ENCODE assay signal across 8 mouse cellular contexts in the genomic region with DNA sequence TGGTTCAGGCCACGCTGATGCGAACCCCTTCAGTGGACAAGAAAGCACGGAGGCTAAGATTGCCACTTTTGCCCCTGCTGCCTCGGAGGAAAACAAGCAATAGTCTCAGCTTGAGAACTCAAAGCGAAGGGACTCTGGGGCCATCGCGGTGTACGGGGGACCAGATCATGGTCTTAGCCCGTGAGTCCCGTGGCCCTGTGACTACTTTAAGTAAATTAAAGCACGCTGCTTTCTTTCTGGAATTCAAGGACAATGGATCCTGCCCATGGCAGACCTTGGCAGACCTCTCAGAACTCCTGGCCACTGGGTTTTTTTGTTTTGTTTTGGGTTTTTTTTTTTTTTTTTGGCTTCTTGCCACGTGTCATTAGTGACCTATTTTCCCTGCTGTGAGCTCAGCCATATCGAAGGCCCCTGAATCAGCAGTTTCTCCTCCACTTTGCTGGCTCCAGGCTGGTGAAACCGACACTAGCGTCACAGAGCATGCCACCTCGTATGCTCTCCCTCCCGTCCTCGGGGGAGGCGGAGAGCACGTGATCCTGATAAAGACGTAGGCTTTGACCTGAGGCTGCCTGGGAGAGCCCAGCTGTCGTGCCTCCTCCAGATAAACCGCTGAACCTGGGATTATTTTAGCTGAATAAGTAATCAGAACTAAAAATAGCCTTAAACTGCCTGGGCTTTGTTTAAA.
DNase-seq lines count a peak whose midpoint lies in the region; ATAC-seq and TF ChIP-seq lines count a peak whose summit lies in the region.

No protein-coding gene starts in this region.

- no peaks in the 10 kb centered on the region for H3K27me3 ChIP-seq in C2C12 (ENCODE audit: control insufficient read depth, insufficient read depth, insufficient read length)
- no peaks in the 10 kb centered on the region for H3K27me3 ChIP-seq in forebrain, embryonic 10.5 days (ENCODE audit: poor library complexity, severe bottlenecking)
- no peaks in the 10 kb centered on the region for H3K27me3 ChIP-seq in heart, embryonic 14.5 days (ENCODE audit: control insufficient read depth, insufficient read depth, low read length)
- H3K27me3 ChIP-seq in kidney, embryonic 14.5 days (ENCODE audit: control insufficient read depth, insufficient read depth, low read length) = no peaks in the 10 kb centered on the region
- H3K27me3 ChIP-seq in lung, embryonic 15.5 days = 0 out of 2 replicates have a peak, but pooled peaks cover 5% of the 10 kb centered on the region

- no peaks in the 10 kb centered on the region for H3K79me2 ChIP-seq in C2C12 (ENCODE audit: control insufficient read depth, insufficient read depth)

- peak overlapping the region; percentile 44 for H3K4me2 ChIP-seq in heart, embryonic 14.5 days (ENCODE audit: low read length)
- no peak overlapping the region; the same call in 1 of the 2 replicates for H3K4me2 ChIP-seq in kidney, embryonic 14.5 days (replicated peaks; ENCODE audit: low read depth, low read length)
- peak overlapping the region; percentile 17; the same call in 1 of the 2 replicates for H3K4me2 ChIP-seq in lung, embryonic 15.5 days

- H3K9me3 ChIP-seq in forebrain, embryonic 10.5 days = peaks cover 4% of the 10 kb centered on the region; the same call in 1 of the 2 replicates
- 0 out of 2 replicates have a peak, but pooled peaks cover 5% of the 10 kb centered on the region for H3K9me3 ChIP-seq in heart, embryonic 14.5 days (ENCODE audit: control insufficient read depth, low read length)
- peaks cover 2% of the 10 kb centered on the region; the same call in 1 of the 2 replicates for H3K9me3 ChIP-seq in kidney, embryonic 14.5 days (ENCODE audit: control insufficient read depth, low read length)
- H3K9me3 ChIP-seq in lung, embryonic 15.5 days = no peaks in the 10 kb centered on the region

- no peaks in the 10 kb centered on the region for H3K36me3 ChIP-seq in C2C12 (ENCODE audit: control insufficient read depth, insufficient read depth)
- no peaks in the 10 kb centered on the region for H3K36me3 ChIP-seq in forebrain, embryonic 10.5 days (replicated peaks)
- no peaks in the 10 kb centered on the region for H3K36me3 ChIP-seq in heart, embryonic 14.5 days (ENCODE audit: control insufficient read depth, insufficient read depth, low read length)
- no peaks in the 10 kb centered on the region for H3K36me3 ChIP-seq in kidney, embryonic 14.5 days (ENCODE audit: control insufficient read depth, insufficient read depth, low read length)
- H3K36me3 ChIP-seq in lung, embryonic 15.5 days = no peaks in the 10 kb centered on the region

- ATAC-seq in heart, embryonic 14.5 days (ENCODE audit: insufficient number of reproducible peaks, insufficient read depth, low FRiP score, low read depth) = peak; percentile 86
- peak; percentile 94 for ATAC-seq in kidney, embryonic 14.5 days (ENCODE audit: low FRiP score, low TSS enrichment)
- peak; percentile 49; the same call in 1 of the 2 replicates for ATAC-seq in lung, embryonic 15.5 days (ENCODE audit: borderline replicate concordance, extremely low read depth, low FRiP score, low TSS enrichment)

- peak; percentile 59 for DNase-seq in T-cell, adult 2 months (ENCODE audit: low spot score)
- no peak for DNase-seq in forebrain, embryonic 10.5 days (ENCODE audit: extremely low spot score, low spot score)
- DNase-seq in retina, postnatal 1 day = peak; percentile 96
- no peak for DNase-seq in urinary bladder, postnatal 10 days (ENCODE audit: low spot score)

- TF ChIP-seq CTCF in C2C12 (IDR thresholded peaks at IDR 0.05; ENCODE audit: control insufficient read depth, insufficient read depth, insufficient read length) = no peak

- H3ac ChIP-seq in C2C12 (ENCODE audit: control insufficient read depth, insufficient read length, low read depth) = no peak overlapping the region

- 59% methylated on average over 23 of the region's 23 CpGs for WGBS in forebrain, embryonic 10.5 days
- 36% methylated on average over 23 of the region's 23 CpGs for WGBS in heart, embryonic 14.5 days
- WGBS in kidney, embryonic 14.5 days = 35% methylated on average over 23 of the region's 23 CpGs
- 36% methylated on average over 23 of the region's 23 CpGs for WGBS in lung, embryonic 15.5 days

- peaks cover 7% of the 10 kb centered on the region for H3K4me1 ChIP-seq in forebrain, embryonic 10.5 days
- H3K4me1 ChIP-seq in heart, embryonic 14.5 days (ENCODE audit: control insufficient read depth in 2 of 2, insufficient read depth in 2 of 2, low read length in 2 of 2) = peaks cover 20 to 23% of the 10 kb centered on the region in 2 experiments
- H3K4me1 ChIP-seq in kidney, embryonic 14.5 days (ENCODE audit: control insufficient read depth, insufficient read depth, low read length) = 0 out of 2 replicates have a peak, but pooled peaks cover 7% of the 10 kb centered on the region
- 0 out of 2 replicates have a peak, but pooled peaks cover 4% of the 10 kb centered on the region for H3K4me1 ChIP-seq in lung, embryonic 15.5 days

- no peaks in the 10 kb centered on the region for H3K79me3 ChIP-seq in C2C12 (ENCODE audit: low read depth)

- no peak overlapping the region for H3K4me3 ChIP-seq in C2C12 (ENCODE audit: insufficient read depth, poor library complexity, severe bottlenecking)
- H3K4me3 ChIP-seq in forebrain, embryonic 10.5 days = no peak overlapping the region
- no peak overlapping the region for H3K4me3 ChIP-seq in heart, embryonic 14.5 days (ENCODE audit: control insufficient read depth in 1 of 2, insufficient read depth in 1 of 2, low read depth in 1 of 2, low read length in 2 of 2)
- H3K4me3 ChIP-seq in kidney, embryonic 14.5 days (ENCODE audit: low read length) = no peak overlapping the region
- no peak overlapping the region for H3K4me3 ChIP-seq in lung, embryonic 15.5 days

- 0 out of 2 replicates have a peak overlapping the region, but pooled peaks have one; percentile 41 for H3K9ac ChIP-seq in heart, embryonic 14.5 days (ENCODE audit: low read length)
- no peak overlapping the region for H3K9ac ChIP-seq in kidney, embryonic 14.5 days (ENCODE audit: low read depth, low read length)
- H3K9ac ChIP-seq in lung, embryonic 15.5 days = no peak overlapping the region

- 0 out of 2 replicates have a peak overlapping the region, but pooled peaks have one; percentile 31 for H3K27ac ChIP-seq in forebrain, embryonic 10.5 days
- H3K27ac ChIP-seq in heart, embryonic 14.5 days (replicated peaks in 1 of 2; ENCODE audit: control insufficient read depth in 1 of 2, insufficient read depth in 1 of 2, low read depth in 2 of 2, low read length in 2 of 2) = peak overlapping the region; percentile 58 to 73
- H3K27ac ChIP-seq in kidney, embryonic 14.5 days (ENCODE audit: low read depth, low read length) = no peak overlapping the region
- H3K27ac ChIP-seq in lung, embryonic 15.5 days = no peak overlapping the region

TF ChIP-seq in C2C12, 6 proteins besides CTCF, POLR2A, EP300 and RAD21:
- TF ChIP-seq USF1 (IDR thresholded peaks at IDR 0.05; ENCODE audit: low read depth) (peak; percentile 56), CEBPB (IDR thresholded peaks at IDR 0.05; ENCODE audit: low read depth) (no peak), MYOD1 (IDR thresholded peaks at IDR 0.05; ENCODE audit: control insufficient read depth, insufficient read length, low read depth) (peak; percentile 40)

Comparison
In these comparisons a context has a peak if more than half of its experiments do, and no peak if none do; other contexts are left out.
1. DNase-seq: peak in T-cell, adult 2 months (single experiment) and retina, postnatal 1 day (single experiment); none in forebrain, embryonic 10.5 days (single experiment) and urinary bladder, postnatal 10 days (single experiment).
2. H3K27ac ChIP-seq: peak in forebrain, embryonic 10.5 days (single experiment) and heart, embryonic 14.5 days (2 of 2); none in kidney, embryonic 14.5 days (single experiment) and lung, embryonic 15.5 days (single experiment).
3. Peak in every context shown above with its lines, with median percentiles within 50 percentile points of each other: ATAC-seq.